ENCODE assay signal across 9 mouse cellular contexts in genomic region chr17:90628469-90628868, GRCm38 (mm10).
DNase-seq lines count a peak whose midpoint lies in the region; ATAC-seq and TF ChIP-seq lines count a peak whose summit lies in the region.
"Had no signal": no experiment of that assay in that cellular context is flagged by ENCODE, and none has a peak within 500 bp of the region (broad histone marks: within the 10 kb centered on the region; RNA-seq: fewer than 3 reads in every experiment).

No protein-coding gene starts in this region.

- no peaks in the 10 kb centered on the region for H3K36me3 ChIP-seq in embryonic facial prominence, embryonic 11.5 days (replicated peaks; ENCODE audit: control insufficient read depth, insufficient read depth, low read depth, low read length)
- H3K36me3 ChIP-seq in embryonic facial prominence, embryonic 10.5 days (replicated peaks) = no peaks in the 10 kb centered on the region
- H3K36me3 ChIP-seq: lung, embryonic 15.5 days had no signal

- 36% methylated on average over 2 of the region's 2 CpGs for WGBS in embryonic facial prominence, embryonic 11.5 days
- WGBS in embryonic facial prominence, embryonic 10.5 days = 58% methylated on average over 2 of the region's 2 CpGs

- H3K9me3 ChIP-seq in embryonic facial prominence, embryonic 11.5 days (replicated peaks; ENCODE audit: control insufficient read depth, low read length) = no peaks in the 10 kb centered on the region
- no peaks in the 10 kb centered on the region for H3K9me3 ChIP-seq in embryonic facial prominence, embryonic 10.5 days
- H3K9me3 ChIP-seq: lung, embryonic 15.5 days had no signal

- no peak overlapping the region for H3K4me3 ChIP-seq in embryonic facial prominence, embryonic 11.5 days (ENCODE audit: low read depth, low read length)
- no peak overlapping the region for H3K4me3 ChIP-seq in embryonic facial prominence, embryonic 10.5 days
- peak overlapping the region; percentile 16; the same call in 1 of the 2 replicates for H3K4me3 ChIP-seq in layer of hippocampus, adult 2 months
- H3K4me3 ChIP-seq: lung, embryonic 15.5 days had no signal

- H3K27ac ChIP-seq in embryonic facial prominence, embryonic 11.5 days (replicated peaks; ENCODE audit: low read depth, low read length) = no peak overlapping the region
- no peak overlapping the region for H3K27ac ChIP-seq in embryonic facial prominence, embryonic 10.5 days (replicated peaks)
- peak overlapping the region; percentile 89 for H3K27ac ChIP-seq in layer of hippocampus, adult 2 months
- H3K27ac ChIP-seq: lung, embryonic 15.5 days had no signal

- H3K9ac ChIP-seq in embryonic facial prominence, embryonic 11.5 days (replicated peaks; ENCODE audit: low read length) = no peak overlapping the region
- H3K9ac ChIP-seq: lung, embryonic 15.5 days had no signal

- TF ChIP-seq CTCF in layer of hippocampus, adult 2 months (conservative IDR thresholded peaks at IDR 0.05) = peak; percentile 93

- H3K4me1 ChIP-seq in embryonic facial prominence, embryonic 11.5 days (ENCODE audit: control insufficient read depth, insufficient read depth, low read length) = no peaks in the 10 kb centered on the region
- no peaks in the 10 kb centered on the region for H3K4me1 ChIP-seq in embryonic facial prominence, embryonic 10.5 days
- H3K4me1 ChIP-seq: lung, embryonic 15.5 days had no signal

- no peak overlapping the region for H3K4me2 ChIP-seq in embryonic facial prominence, embryonic 11.5 days (ENCODE audit: low read depth, low read length)
- H3K4me2 ChIP-seq: lung, embryonic 15.5 days had no signal

- H3K27me3 ChIP-seq in embryonic facial prominence, embryonic 11.5 days (ENCODE audit: control insufficient read depth, insufficient read depth, low read length) = no peaks in the 10 kb centered on the region
- no peaks in the 10 kb centered on the region for H3K27me3 ChIP-seq in embryonic facial prominence, embryonic 10.5 days (replicated peaks; ENCODE audit: low read depth, poor library complexity, severe bottlenecking)
- H3K27me3 ChIP-seq: lung, embryonic 15.5 days had no signal

- DNase-seq in embryonic facial prominence, embryonic 11.5 days (ENCODE audit: low spot score) = peak; percentile 13
- DNase-seq in embryonic facial prominence, embryonic 10.5 days (ENCODE audit: low spot score) = no peak
- DNase-seq in lung, postnatal 10 days = peak; percentile 5
- DNase-seq in lung, postnatal 25 days (ENCODE audit: low spot score) = no peak
- peak; percentile 52 for DNase-seq in embryo, embryonic 11 days
- DNase-seq in layer of hippocampus, adult 2 months (ENCODE audit: low spot score in 2 of 2) = peak; percentile 63 to 84
- no peak for DNase-seq in thymus, postnatal 0 days (ENCODE audit: low spot score)
- DNase-seq in gastrocnemius, postnatal 10 days = no peak

- ATAC-seq in embryonic facial prominence, embryonic 11.5 days (replicated peaks; ENCODE audit: insufficient number of reproducible peaks, low FRiP score, low TSS enrichment, low read depth) = no peak

Comparison
In these comparisons a context has a peak if more than half of its experiments do, and no peak if none do; other contexts are left out.
1. DNase-seq: peak in embryonic facial prominence, embryonic 11.5 days (single experiment), lung, postnatal 10 days (single experiment), embryo, embryonic 11 days (single experiment) and layer of hippocampus, adult 2 months (2 of 2); none in embryonic facial prominence, embryonic 10.5 days (single experiment), lung, postnatal 25 days (single experiment), thymus, postnatal 0 days (single experiment) and gastrocnemius, postnatal 10 days (single experiment).